Mouse (Mus musculus) hematopoietic stem cell, adult 5-6 weeks (primary cell): Measurements from ENCODE around the gene Dmxl2. TPM values are rescaled to one million over a fixed set of nuclear protein-coding genes. Genes with fewer than 3 reads are reported as not detected.

ENCODE experiments used
- ATAC-seq, 2 experiments: fragments of 125-278 bp in 1 of 2; replicated peaks in 1 of 2; 2 replicates each; pipeline ENCODE4 v1.8.0; 2016 to 2017; ENCODE audit warnings: inconsistent platforms in 2 of 2, mild to moderate bottlenecking in 2 of 2, moderate number of reproducible peaks in 2 of 2, low read depth in 1 of 2, moderate TSS enrichment in 1 of 2; ENCODE audit not compliant: low FRiP score in 2 of 2, poor library complexity in 2 of 2, severe bottlenecking in 2 of 2, insufficient read depth in 1 of 2, low TSS enrichment in 1 of 2
- total RNA-seq: library from RNA; stranded (forward); fragments of 172-1452, 232-1000 nt; gene quantifications from 2 replicates; pipeline ENCODE4 v1.2.3, GENCODE M21; 2017

The Dmxl2 gene
- total RNA-seq: 9.1 and 17.0 TPM in 2 replicates

- peak; percentile 53 to 77; a peak in 3 of 4 replicates for ATAC-seq
These were observed at the start of gene Dmxl2 for GRCm38 (mm10) chr9:54501453-54502110. Dmxl2 (minus strand) TSS chr9:54501626.

- no peak for ATAC-seq
These were observed 48.0 kb upstream of the Dmxl2 start for GRCm38 (mm10) chr9:54549433-54549832.

GRCm38 (mm10) chr9:54547536-54547935 lies 46.1 kb upstream of the Dmxl2 start:
- ATAC-seq: peak; percentile 61 to 65

GRCm38 (mm10) chr9:54544954-54545315 lies 43.5 kb upstream of the Dmxl2 start:
- no peak for ATAC-seq

DNA sequence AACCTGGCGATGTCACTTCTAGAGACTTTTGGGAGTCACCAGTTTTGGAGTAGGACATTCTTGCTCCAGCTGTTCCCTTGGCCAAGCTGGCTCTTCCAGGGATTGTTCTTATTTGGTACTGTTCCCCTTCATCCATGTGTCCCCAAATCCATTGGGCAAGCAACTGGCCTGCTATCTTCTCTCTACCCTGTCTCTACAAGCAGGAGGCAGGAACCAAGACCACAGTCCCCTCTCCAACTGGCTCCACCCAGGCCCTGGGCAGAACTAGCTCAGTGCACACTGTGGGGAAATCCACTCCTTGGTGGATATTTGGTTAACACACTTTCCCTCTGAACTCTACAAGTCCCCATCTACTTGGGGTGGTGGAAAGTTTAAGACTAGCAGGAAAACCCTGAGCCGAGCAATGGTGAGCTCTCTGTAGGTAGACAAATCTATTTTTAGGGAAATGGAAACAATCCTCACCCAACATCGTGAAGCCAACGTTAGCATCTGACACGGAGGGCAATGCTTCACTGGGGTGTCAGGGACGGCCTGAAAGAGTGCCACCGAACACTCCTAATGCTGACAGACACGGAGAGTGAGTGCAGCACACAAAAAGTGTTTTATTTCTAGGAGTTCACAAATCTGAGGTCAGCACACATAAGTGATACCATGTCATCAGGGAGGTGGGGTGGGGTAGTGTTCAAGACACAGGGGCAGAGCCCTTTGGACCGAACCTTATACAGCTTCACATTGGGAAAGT lies 43.0 kb upstream of the Dmxl2 start:
- no peak for ATAC-seq

GRCm38 (mm10) chr9:54540801-54541200 lies 39.4 kb upstream of the Dmxl2 start:
- no peak for ATAC-seq

DNA sequence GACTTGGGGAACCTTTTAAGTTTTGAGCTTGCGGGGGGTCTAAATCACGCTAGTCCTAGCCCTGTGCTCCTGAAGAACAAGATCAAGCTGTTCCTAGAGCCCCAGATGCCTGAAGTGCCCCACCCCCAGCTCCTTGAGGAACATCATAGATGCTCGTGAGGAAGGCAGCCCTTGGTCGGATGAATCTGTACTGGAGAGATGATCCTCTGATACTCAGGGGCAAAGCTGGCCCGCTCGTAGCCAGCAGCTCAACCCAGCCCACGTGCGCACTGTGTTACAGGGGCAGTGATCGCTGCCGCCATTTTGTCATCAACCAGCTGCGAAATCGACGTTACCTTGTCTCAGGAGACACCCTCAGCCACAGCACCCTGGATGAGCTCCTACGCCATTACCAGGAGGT lies 37.3 kb upstream of the Dmxl2 start, which contains the start of gene Sh2d7:
TSS of gene Sh2d7 (plus strand) at position 301 of the 400 bp plus-strand sequence.
- no peak for ATAC-seq

DNA sequence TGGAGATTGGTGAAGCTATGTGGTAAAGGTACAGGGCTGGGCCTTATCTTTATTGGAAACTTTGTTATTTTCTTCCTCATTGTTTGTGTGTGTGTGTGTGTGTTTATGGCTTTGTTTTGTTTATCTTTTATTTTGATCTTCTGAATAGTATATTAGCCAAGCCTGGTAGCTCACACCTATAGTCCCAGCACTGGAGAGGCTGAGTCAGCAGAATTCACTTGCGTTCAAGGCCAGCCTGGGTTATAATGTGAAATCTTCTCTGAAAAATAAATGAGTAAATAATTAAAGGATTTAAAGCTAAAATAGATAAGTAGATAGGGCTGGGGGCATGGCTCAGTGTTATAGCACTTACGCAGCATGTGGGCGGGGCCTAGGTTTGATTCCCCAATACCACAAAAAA lies 36.8 kb upstream of the Dmxl2 start:
- no peak for ATAC-seq

DNA sequence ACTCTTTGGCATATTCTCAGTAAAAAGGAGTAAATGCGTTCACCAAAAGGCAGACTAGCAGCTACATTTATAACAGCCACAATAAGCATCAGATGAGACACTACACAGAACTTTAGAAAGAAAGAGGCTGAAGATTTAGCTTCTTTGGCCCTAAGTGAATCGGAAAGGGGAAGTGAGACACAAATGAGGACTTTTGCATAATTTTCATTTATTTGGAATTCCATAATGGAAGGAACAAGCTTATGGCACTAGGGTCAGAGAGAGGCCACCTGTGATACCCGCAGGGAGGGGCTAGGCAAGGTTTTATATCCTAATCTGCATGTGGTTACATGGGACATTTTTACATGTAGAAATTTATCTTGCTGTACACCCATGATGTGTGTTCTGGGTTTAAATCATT lies 36.1 kb upstream of the Dmxl2 start:
- ATAC-seq: no peak

DNA sequence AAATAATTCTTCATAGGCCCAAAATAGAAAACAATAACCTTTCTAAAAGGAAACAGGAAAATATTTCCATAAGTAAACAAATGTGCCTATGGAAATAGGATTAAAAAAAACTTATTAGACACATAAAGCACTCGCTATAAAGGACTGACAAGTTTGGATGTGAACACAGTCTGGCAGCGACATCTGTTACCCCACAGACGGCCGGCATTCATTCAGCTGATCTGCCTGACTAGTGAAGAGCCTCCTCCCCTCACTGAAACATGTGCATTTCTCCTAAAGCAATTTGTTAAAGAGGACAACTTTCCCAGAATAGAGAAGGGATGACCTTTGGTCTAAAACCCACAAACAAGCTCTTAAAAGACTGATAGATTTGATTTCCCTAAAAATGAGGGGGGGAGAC lies 35.6 kb upstream of the Dmxl2 start:
- no peak for ATAC-seq

GRCm38 (mm10) chr9:54536236-54536635 lies 34.8 kb upstream of the Dmxl2 start:
- ATAC-seq: no peak

DNA sequence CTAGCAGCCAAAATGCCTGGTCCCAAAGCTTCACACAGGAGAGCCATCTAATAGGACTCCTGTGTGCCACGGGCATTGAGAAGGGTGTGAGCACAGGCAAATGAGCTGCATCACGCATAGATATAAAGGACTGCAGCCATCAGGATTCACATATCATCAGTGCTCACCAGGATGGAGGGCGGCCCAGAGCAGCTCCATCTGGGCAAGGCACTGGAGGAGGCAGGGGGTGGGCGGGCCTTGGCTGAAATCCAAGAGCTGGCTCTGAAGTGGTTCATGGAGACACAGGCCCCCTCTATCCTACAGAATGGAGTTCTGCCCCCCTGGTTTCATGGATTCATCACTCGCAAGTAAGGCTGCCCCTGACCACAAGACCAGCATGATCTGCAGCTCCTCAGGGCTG lies 32.5 kb upstream of the Dmxl2 start:
- no peak for ATAC-seq

DNA sequence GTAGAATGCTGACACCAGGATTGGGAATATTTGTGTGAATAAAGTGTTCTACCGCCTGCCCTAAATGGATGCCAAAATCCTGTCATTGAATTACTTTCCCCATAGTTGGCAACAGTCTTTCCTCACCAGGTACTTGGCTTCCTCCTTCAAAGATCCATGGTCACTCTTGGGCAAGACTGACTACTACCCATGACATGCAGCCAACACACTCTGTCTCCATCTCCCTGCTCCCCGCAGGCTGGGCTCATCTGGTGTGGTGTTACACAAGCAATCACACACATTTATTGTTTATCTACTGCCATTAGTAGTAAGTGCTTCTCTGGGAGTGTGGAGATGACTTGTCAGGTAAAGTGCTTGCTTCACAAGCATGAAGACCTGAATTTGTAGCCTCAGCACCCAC lies 31.5 kb upstream of the Dmxl2 start:
- ATAC-seq: peak in 1 of 2 experiments; percentile 32; a peak in 1 of 4 replicates

DNA sequence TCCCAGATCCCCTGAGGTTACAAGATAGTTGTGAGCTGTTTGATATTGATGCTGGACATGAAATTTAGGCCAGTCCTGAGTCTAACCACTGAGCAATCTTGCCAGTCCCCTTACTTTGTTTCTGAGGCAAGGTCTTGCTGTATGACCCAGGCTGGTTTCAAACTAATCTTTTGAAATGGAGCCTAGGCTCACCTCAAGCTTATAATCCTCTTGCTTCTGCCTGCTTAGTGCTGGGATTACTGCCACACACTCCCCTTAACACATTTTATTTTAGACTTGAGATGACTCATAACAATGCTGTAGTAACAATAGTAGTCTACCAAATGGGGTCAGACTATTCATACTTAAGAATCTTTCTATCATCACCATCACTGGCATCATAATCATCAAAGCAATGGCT lies 30.0 kb upstream of the Dmxl2 start:
- ATAC-seq: no peak

DNA sequence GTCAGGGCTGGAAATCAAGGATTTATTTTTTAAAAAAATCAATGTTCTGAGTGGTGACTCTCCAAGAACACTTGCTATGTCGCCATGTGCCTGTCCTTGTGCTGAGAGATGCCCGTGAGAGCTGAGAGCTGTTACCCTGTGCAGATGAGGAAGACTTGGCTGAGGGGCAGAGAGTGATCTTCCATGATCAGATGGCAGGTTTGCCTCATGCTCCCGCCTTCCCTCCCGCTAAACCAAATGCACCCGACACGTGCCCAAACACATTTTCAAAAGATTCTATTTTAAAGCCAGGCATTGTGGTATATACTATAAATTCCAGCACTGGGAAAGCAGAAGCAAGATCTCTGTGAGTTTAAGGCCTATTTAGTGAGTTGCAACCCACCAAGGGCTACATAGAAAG lies 29.4 kb upstream of the Dmxl2 start:
- no peak for ATAC-seq

GRCm38 (mm10) chr9:54529950-54530349 lies 28.5 kb upstream of the Dmxl2 start:
- no peak for ATAC-seq

DNA sequence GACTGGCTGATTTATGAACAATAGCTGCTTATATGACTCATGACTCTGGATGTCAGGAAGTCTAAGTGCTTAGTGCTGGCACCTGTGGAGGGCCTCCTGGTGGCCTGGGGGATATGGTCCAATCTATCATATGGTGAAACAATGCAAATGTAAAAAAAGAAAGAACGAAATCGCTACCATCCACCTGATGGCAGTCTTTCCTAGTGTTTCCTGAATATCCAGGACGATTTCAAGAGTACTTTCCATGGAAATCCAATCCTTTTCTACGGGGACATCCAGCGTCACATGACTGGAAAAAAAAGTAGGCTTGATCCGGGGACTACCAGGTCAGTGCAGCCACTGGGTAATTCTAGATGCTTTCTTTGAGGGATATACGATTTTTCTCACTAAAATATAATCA lies 26.3 kb upstream of the Dmxl2 start:
- ATAC-seq: no peak

DNA sequence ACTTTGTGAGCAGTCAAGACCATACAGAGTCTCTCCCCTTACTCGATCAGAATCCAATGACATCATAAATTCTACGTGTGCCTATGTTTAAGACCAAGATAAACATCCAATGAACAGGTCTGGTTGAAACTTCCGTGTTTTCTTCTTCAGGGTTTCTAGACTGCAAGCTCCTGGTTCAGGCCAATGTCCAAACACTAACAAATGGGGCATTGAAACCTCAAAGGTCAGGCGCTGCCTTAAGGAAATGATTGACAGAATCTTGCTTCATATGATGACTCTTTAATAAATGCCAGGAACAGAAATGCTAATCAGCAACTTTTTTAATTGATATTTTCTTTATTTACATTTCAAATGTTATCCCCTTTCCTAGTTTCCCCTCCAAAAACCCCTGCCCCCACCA lies 18.9 kb upstream of the Dmxl2 start:
- no peak for ATAC-seq

DNA sequence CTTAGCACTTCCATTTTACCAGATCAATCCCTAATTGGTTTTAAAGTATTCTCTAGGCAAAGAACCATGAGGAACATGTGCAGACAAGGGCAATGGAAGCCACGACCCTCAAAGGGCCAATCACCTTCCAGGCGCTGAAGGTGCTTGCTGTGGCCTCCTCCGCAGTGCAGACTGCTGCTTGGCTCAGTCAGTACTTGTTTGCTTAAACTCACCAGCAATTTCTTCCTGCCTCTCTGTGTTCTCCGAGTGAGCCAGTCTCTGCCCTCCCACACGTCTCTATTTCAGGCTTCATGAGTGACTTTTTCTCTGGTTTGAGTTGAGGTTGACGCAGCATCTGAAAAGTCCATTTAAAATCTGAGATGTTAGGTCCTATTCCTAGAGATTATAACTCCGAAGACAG lies 17.5 kb upstream of the Dmxl2 start:
- ATAC-seq: no peak
